Mouse (Mus musculus): ENCODE results near the gene Arhgap21.

GRCm38 (mm10) chr2:20907291-20907690, 61.4 kb downstream of the Arhgap21 start:
- TF ChIP-seq CTCF (IDR thresholded peaks at IDR 0.05) (no peak), EP300 (IDR thresholded peaks at IDR 0.05; ENCODE audit: insufficient read depth, low read depth, low read length) (no peak)
